Mouse (Mus musculus) hindbrain, embryonic 11.5 days (tissue): ENCODE measurements around the gene Ankrd12. TPM values are rescaled to one million over a fixed set of nuclear protein-coding genes. Genes with fewer than 3 reads are reported as not detected.
"Not testable (repeated sequence)": the region's sequence is repeated elsewhere in the genome, so short reads cannot be mapped to it uniquely, and the experiment has no call there.

ENCODE experiments used
- ATAC-seq: fragments of 200-750 bp; cut with Nextera tagmentation; 2 replicates; pipeline ENCODE4 v1.8.0; 2017; ENCODE audit warnings: mild to moderate bottlenecking, moderate TSS enrichment, moderate library complexity; ENCODE audit not compliant: low FRiP score
- DNase-seq: peaks from one replicate; pipeline ENCODE4 v3.0.0-alpha.2; 2015; ENCODE audit warnings: low spot score
- H3K27ac ChIP-seq: fragments of 300-500 bp; sonication (generic); 2 replicates; pipeline ENCODE4 v1.5.1; 2014; ENCODE audit warnings: mild to moderate bottlenecking, low read depth, low read length
- H3K27me3 ChIP-seq: fragments of 300-500 bp; sonication (generic); 2 replicates; pipeline ENCODE4 v1.6.1; 2014; ENCODE audit warnings: mild to moderate bottlenecking, low read length, moderate library complexity, mixed read lengths; ENCODE audit not compliant: control insufficient read depth, insufficient read depth
- H3K36me3 ChIP-seq: fragments of 300-500 bp; sonication (generic); 2 replicates; pipeline ENCODE4 v1.6.1; 2014; ENCODE audit warnings: mild to moderate bottlenecking, low read length, moderate library complexity, mixed read lengths; ENCODE audit not compliant: control insufficient read depth, insufficient read depth
- H3K4me1 ChIP-seq: fragments of 300-500 bp; sonication (generic); replicated peaks from 2 replicates; pipeline ENCODE4 v1.6.1; 2014; ENCODE audit warnings: low read length, mixed read lengths; ENCODE audit not compliant: control insufficient read depth, insufficient read depth
- H3K4me2 ChIP-seq: fragments of 300-500 bp; sonication (generic); replicated peaks from 2 replicates; pipeline ENCODE4 v1.6.1; 2014; ENCODE audit warnings: mild to moderate bottlenecking, low read depth, low read length
- H3K4me3 ChIP-seq: fragments of 300-500 bp; sonication (generic); 2 replicates; pipeline ENCODE4 v1.5.1; 2014; ENCODE audit warnings: low read depth, low read length
- H3K9ac ChIP-seq: fragments of 300-500 bp; sonication (generic); 2 replicates; pipeline ENCODE4 v1.6.1; 2014; ENCODE audit warnings: low read depth, low read length
- H3K9me3 ChIP-seq: fragments of 300-500 bp; sonication (generic); 2 replicates; pipeline ENCODE4 v1.6.1; 2016; ENCODE audit warnings: low read length; ENCODE audit not compliant: control insufficient read depth
- WGBS: fragments of 180-500 bp; shearing (Covaris S2); extraction: QIAGEN DNeasy Blood & Tissue Kit; methylation state at CpG from one replicate; pipeline ENCODE4 v1.1.7; 2014; 5-methylcytosine and 5-hydroxymethylcytosine counted together
- polyA plus RNA-seq: library from polyadenylated mRNA; unstranded; fragments of >200 nt; fragmentation: Nextera tagmentation; extraction: Ambion mirVana; gene quantifications from 2 replicates; pipeline ENCODE4 v1.2.1, GENCODE M21; 2014

The Ankrd12 gene
- polyA plus RNA-seq, 1 experiment from 2014 or later, result 49.2 TPM

- H3K9me3 ChIP-seq, DNase-seq, H3K4me2 ChIP-seq, ATAC-seq, H3K27me3 ChIP-seq, H3K4me3 ChIP-seq, H3K4me1 ChIP-seq, H3K27ac ChIP-seq, H3K36me3 ChIP-seq, H3K9ac ChIP-seq: not testable (repeated sequence)
- whole genome bisulfite sequencing, result 88% methylated on average over 2 of the region's 2 CpGs
Measured at GRCm38 (mm10) chr17:66069036-66069435, 7.9 kb downstream of the Ankrd12 start.

- ATAC-seq (no peak), DNase-seq (no peak)
- 90% methylated on average over 4 of the region's 4 CpGs for WGBS
- Histone ChIP-seq H3K4me2 (no peak overlapping the region), H3K9ac (no peak overlapping the region), H3K9me3 (no peaks in the 10 kb centered on the region), H3K27me3 (no peaks in the 10 kb centered on the region), H3K4me3 (no peak overlapping the region), H3K36me3 (no peaks in the 10 kb centered on the region), H3K4me1 (no peaks in the 10 kb centered on the region), H3K27ac (no peak overlapping the region)
Measured at GRCm38 (mm10) chr17:66065115-66065514, 11.8 kb downstream of the Ankrd12 start.

- no peak for DNase-seq
- Histone ChIP-seq H3K4me2 (no peak overlapping the region), H3K27me3 (no peaks in the 10 kb centered on the region), H3K4me3 (no peak overlapping the region), H3K9ac (no peak overlapping the region), H3K4me1 (no peaks in the 10 kb centered on the region), H3K36me3 (no peaks in the 10 kb centered on the region), H3K9me3 (no peaks in the 10 kb centered on the region), H3K27ac (no peak overlapping the region)
- WGBS, result 64% methylated on average over 8 of the region's 8 CpGs
- no peak for ATAC-seq
Measured at GRCm38 (mm10) chr17:66061241-66061938, 15.5 kb downstream of the Ankrd12 start.

- Histone ChIP-seq H3K36me3 (no peaks in the 10 kb centered on the region), H3K9me3 (no peaks in the 10 kb centered on the region), H3K27ac (no peak overlapping the region), H3K4me3 (no peak overlapping the region), H3K27me3 (no peaks in the 10 kb centered on the region), H3K4me2 (no peak overlapping the region), H3K9ac (no peak overlapping the region), H3K4me1 (no peaks in the 10 kb centered on the region)
- ATAC-seq (no peak), DNase-seq (no peak)
- WGBS, result 97% methylated on average over 4 of the region's 4 CpGs
Measured at GRCm38 (mm10) chr17:66058160-66058559, 18.7 kb downstream of the Ankrd12 start.

- Histone ChIP-seq H3K4me3 (no peak overlapping the region), H3K9me3 (no peaks in the 10 kb centered on the region), H3K27ac (no peak overlapping the region), H3K4me1 (no peaks in the 10 kb centered on the region), H3K36me3 (no peaks in the 10 kb centered on the region), H3K9ac (no peak overlapping the region), H3K4me2 (no peak overlapping the region), H3K27me3 (no peaks in the 10 kb centered on the region)
- ATAC-seq, result no peak
- DNase-seq, result no peak
- WGBS, result 81% methylated on average over 2 of the region's 2 CpGs
Measured at GRCm38 (mm10) chr17:66057145-66057544, 19.7 kb downstream of the Ankrd12 start.

GRCm38 (mm10) chr17:66053349-66053748, 23.5 kb downstream of the Ankrd12 start:
- no peak overlapping the region for H3K27ac ChIP-seq
- ATAC-seq (no peak), DNase-seq (no peak)
- no peaks in the 10 kb centered on the region for H3K4me1 ChIP-seq
- no peaks in the 10 kb centered on the region for H3K9me3 ChIP-seq
- WGBS, result 79% methylated on average over 4 of the region's 4 CpGs
- H3K4me3 ChIP-seq, result no peak overlapping the region
- H3K4me2 ChIP-seq, result no peak overlapping the region
- H3K9ac ChIP-seq, result no peak overlapping the region
- H3K27me3 ChIP-seq, result no peaks in the 10 kb centered on the region
- no peaks in the 10 kb centered on the region for H3K36me3 ChIP-seq

GRCm38 (mm10) chr17:66048795-66049194, 28.1 kb downstream of the Ankrd12 start:
- WGBS, result 86% methylated on average over 4 of the region's 4 CpGs
- ATAC-seq (no peak), DNase-seq (no peak)
- no peak overlapping the region for H3K4me3 ChIP-seq
- H3K27ac ChIP-seq, result no peak overlapping the region
- H3K36me3 ChIP-seq, result no peaks in the 10 kb centered on the region
- H3K9me3 ChIP-seq, result no peaks in the 10 kb centered on the region
- no peak overlapping the region for H3K9ac ChIP-seq
- no peaks in the 10 kb centered on the region for H3K27me3 ChIP-seq
- H3K4me1 ChIP-seq, result no peaks in the 10 kb centered on the region
- no peak overlapping the region for H3K4me2 ChIP-seq

- WGBS, result 78% methylated on average over 5 of the region's 5 CpGs
- Histone ChIP-seq H3K9ac (no peak overlapping the region), H3K36me3 (no peaks in the 10 kb centered on the region), H3K4me3 (no peak overlapping the region), H3K27me3 (no peaks in the 10 kb centered on the region), H3K9me3 (no peaks in the 10 kb centered on the region), H3K27ac (no peak overlapping the region), H3K4me2 (no peak overlapping the region), H3K4me1 (no peaks in the 10 kb centered on the region)
- ATAC-seq, result no peak
- DNase-seq, result no peak
Measured at GRCm38 (mm10) chr17:66048199-66048598, 28.7 kb downstream of the Ankrd12 start.

GRCm38 (mm10) chr17:66043679-66044078, 33.2 kb downstream of the Ankrd12 start:
- not testable (repeated sequence) for H3K36me3 ChIP-seq, H3K9me3 ChIP-seq, H3K9ac ChIP-seq, H3K27me3 ChIP-seq, H3K27ac ChIP-seq, DNase-seq, ATAC-seq, H3K4me1 ChIP-seq, H3K4me3 ChIP-seq, H3K4me2 ChIP-seq
- WGBS, result 84% methylated on average over 4 of the region's 4 CpGs
